Mouse (Mus musculus): ENCODE measurements at regions not wholly inside any gene's neighbourhood (a gene's known extent, or its start where the extent isn't known, plus 50 kb on each side); places are given as distances from the start of the nearest gene placed in this dataset.
"Not testable (repeated sequence)": the region's sequence is repeated elsewhere in the genome, so short reads cannot be mapped to it uniquely, and the experiment has no call there.

GRCm38 (mm10) chr8:98955803-98956202 is 460.5 kb downstream of the Cdh8 start:
- no peak for DNase-seq

- no peak for DNase-seq
These were observed 503.0 kb downstream of the Cdh8 start for GRCm38 (mm10) chr8:98913159-98913777.

GRCm38 (mm10) chr8:98893331-98893730 is 522.9 kb downstream of the Cdh8 start:
- no peak for DNase-seq

- DNase-seq: no peak
These were observed 554.5 kb downstream of the Cdh8 start for GRCm38 (mm10) chr8:98861664-98862306.

- no peak for DNase-seq
These were observed 555.1 kb downstream of the Cdh8 start for GRCm38 (mm10) chr8:98861175-98861574.

- DNase-seq: no peak
These were observed 555.9 kb downstream of the Cdh8 start for GRCm38 (mm10) chr8:98860416-98860815.

GRCm38 (mm10) chr8:98829515-98829914 is 586.8 kb downstream of the Cdh8 start:
- DNase-seq: no peak

GRCm38 (mm10) chr8:98829006-98829405 is 587.3 kb downstream of the Cdh8 start:
- DNase-seq: no peak

GRCm38 (mm10) chr8:98811922-98812321 is 604.3 kb downstream of the Cdh8 start:
- DNase-seq: no peak

GRCm38 (mm10) chr8:98797445-98797844 is 618.8 kb downstream of the Cdh8 start:
- peak; percentile 11 for DNase-seq

- DNase-seq: no peak
These were observed 649.2 kb downstream of the Cdh8 start for GRCm38 (mm10) chr8:98767036-98767435.

- no peak for DNase-seq
These were observed 659.7 kb downstream of the Cdh8 start for GRCm38 (mm10) chr8:98756596-98756995.

- DNase-seq: no peak
These were observed 660.5 kb downstream of the Cdh8 start for GRCm38 (mm10) chr8:98755795-98756194.

GRCm38 (mm10) chr8:98752367-98752766 is 663.9 kb downstream of the Cdh8 start:
- DNase-seq: no peak

GRCm38 (mm10) chr8:98707753-98708152 is 708.5 kb downstream of the Cdh8 start:
- DNase-seq: no peak

- DNase-seq: no peak
These were observed 710.1 kb downstream of the Cdh8 start for GRCm38 (mm10) chr8:98706122-98706521.

- DNase-seq: peak; percentile 14
These were observed 731.1 kb downstream of the Cdh8 start for GRCm38 (mm10) chr8:98685195-98685594.

GRCm38 (mm10) chr8:98684531-98684930 is 731.7 kb downstream of the Cdh8 start:
- no peak for DNase-seq

- DNase-seq: no peak
These were observed 736.2 kb downstream of the Cdh8 start for GRCm38 (mm10) chr8:98680065-98680464.

- no peak for DNase-seq
These were observed 757.0 kb downstream of the Cdh8 start for GRCm38 (mm10) chr8:98659287-98659686.

- not testable (repeated sequence) for DNase-seq
These were observed 764.0 kb downstream of the Cdh8 start for GRCm38 (mm10) chr8:98652316-98652715.

- DNase-seq: no peak
These were observed 765.3 kb downstream of the Cdh8 start for GRCm38 (mm10) chr8:98651010-98651409.

GRCm38 (mm10) chr8:98628151-98628550 is 788.1 kb downstream of the Cdh8 start:
- no peak for DNase-seq

- peak; percentile 5 for DNase-seq
These were observed 802.3 kb downstream of the Cdh8 start for GRCm38 (mm10) chr8:98613834-98614428.

Data from right cerebral cortex, postnatal 4 days (tissue).